Mouse (Mus musculus) intestine, embryonic 15.5 days (tissue): ENCODE data around the gene Prkar2b. TPM values are rescaled to one million over a fixed set of nuclear protein-coding genes. Genes with fewer than 3 reads are reported as not detected.

Source experiments
- ATAC-seq: fragments of 200-750 bp; cut with Nextera tagmentation; 2 replicates; pipeline ENCODE4 v1.8.0; 2017; ENCODE audit warnings: moderate TSS enrichment, moderate library complexity
- H3K27ac ChIP-seq: fragments of 300-500 bp; sonication (generic); 2 replicates; pipeline ENCODE4 v1.5.1; 2015; ENCODE audit warnings: mild to moderate bottlenecking, inconsistent platforms
- H3K27me3 ChIP-seq: fragments of 300-500 bp; sonication (generic); replicated peaks from 2 replicates; pipeline ENCODE4 v1.6.1; 2015; ENCODE audit warnings: inconsistent platforms
- H3K36me3 ChIP-seq: fragments of 300-500 bp; sonication (generic); 2 replicates; pipeline ENCODE4 v1.6.1; 2015; ENCODE audit warnings: inconsistent platforms
- H3K4me1 ChIP-seq: fragments of 300-500 bp; sonication (generic); replicated peaks from 2 replicates; pipeline ENCODE4 v1.6.1; 2015; ENCODE audit warnings: inconsistent platforms
- H3K4me2 ChIP-seq: fragments of 300-500 bp; sonication (generic); replicated peaks from 2 replicates; pipeline ENCODE4 v1.6.1; 2015; ENCODE audit warnings: mild to moderate bottlenecking, inconsistent platforms
- H3K4me3 ChIP-seq: fragments of 300-500 bp; sonication (generic); replicated peaks from 2 replicates; pipeline ENCODE4 v1.5.1; 2015; ENCODE audit warnings: inconsistent platforms
- H3K9ac ChIP-seq: fragments of 300-500 bp; sonication (generic); 2 replicates; pipeline ENCODE4 v1.6.1; 2015; ENCODE audit warnings: inconsistent platforms
- H3K9me3 ChIP-seq: fragments of 300-500 bp; sonication (generic); 2 replicates; pipeline ENCODE4 v1.6.1; 2016; ENCODE audit warnings: inconsistent platforms
- WGBS: fragments of 180-500 bp; shearing (Covaris S2); methylation state at CpG from one replicate; pipeline ENCODE4 v1.1.7; 2015; 5-methylcytosine and 5-hydroxymethylcytosine counted together
- polyA plus RNA-seq: library from polyadenylated mRNA; unstranded; fragments of >200 nt; fragmentation: Nextera tagmentation; extraction: Ambion mirVana; gene quantifications from 2 replicates; pipeline ENCODE4 v1.2.1, GENCODE M21; 2015

Gene Prkar2b
- polyA plus RNA-seq, 1 experiment from 2014 or later, result 17.9 TPM

- no peaks in the 10 kb centered on the region for H3K27me3 ChIP-seq
- H3K4me1 ChIP-seq, result no peaks in the 10 kb centered on the region
- no peak overlapping the region for H3K27ac ChIP-seq
- no peaks in the 10 kb centered on the region for H3K36me3 ChIP-seq
- no peak for ATAC-seq
- 73% methylated on average over 3 of the region's 3 CpGs for WGBS
- H3K4me2 ChIP-seq, result no peak overlapping the region
- no peak overlapping the region for H3K9ac ChIP-seq
- H3K9me3 ChIP-seq, result no peaks in the 10 kb centered on the region
- H3K4me3 ChIP-seq, result no peak overlapping the region
Measured at GRCm38 (mm10) chr12:32086874-32087273, 25.8 kb upstream of the Prkar2b start.

GRCm38 (mm10) chr12:32085856-32086255, 24.8 kb upstream of the Prkar2b start:
- Histone ChIP-seq H3K9ac (no peak overlapping the region), H3K4me3 (no peak overlapping the region), H3K36me3 (no peaks in the 10 kb centered on the region), H3K9me3 (no peaks in the 10 kb centered on the region), H3K4me2 (no peak overlapping the region), H3K27me3 (no peaks in the 10 kb centered on the region), H3K4me1 (no peaks in the 10 kb centered on the region), H3K27ac (no peak overlapping the region)
- 78% methylated on average over 3 of the region's 3 CpGs for WGBS
- no peak for ATAC-seq

- Histone ChIP-seq H3K36me3 (no peaks in the 10 kb centered on the region), H3K9ac (no peak overlapping the region), H3K27me3 (no peaks in the 10 kb centered on the region), H3K4me3 (no peak overlapping the region), H3K4me2 (no peak overlapping the region), H3K9me3 (no peaks in the 10 kb centered on the region), H3K4me1 (no peaks in the 10 kb centered on the region), H3K27ac (no peak overlapping the region)
- no peak for ATAC-seq
Measured at GRCm38 (mm10) chr12:32085189-32085588, 24.1 kb upstream of the Prkar2b start.

GRCm38 (mm10) chr12:32084601-32085000, 23.5 kb upstream of the Prkar2b start:
- Histone ChIP-seq H3K36me3 (no peaks in the 10 kb centered on the region), H3K27me3 (no peaks in the 10 kb centered on the region), H3K9ac (no peak overlapping the region), H3K9me3 (no peaks in the 10 kb centered on the region), H3K4me1 (no peaks in the 10 kb centered on the region), H3K27ac (no peak overlapping the region), H3K4me3 (no peak overlapping the region), H3K4me2 (no peak overlapping the region)
- WGBS, result 63% methylated on average over 5 of the region's 5 CpGs
- no peak for ATAC-seq

GRCm38 (mm10) chr12:32080692-32081091, 19.6 kb upstream of the Prkar2b start:
- no peak for ATAC-seq
- WGBS, result 80% methylated on average over 9 of the region's 9 CpGs
- Histone ChIP-seq H3K9me3 (no peaks in the 10 kb centered on the region), H3K4me1 (no peaks in the 10 kb centered on the region), H3K36me3 (no peaks in the 10 kb centered on the region), H3K27ac (no peak overlapping the region), H3K4me3 (no peak overlapping the region), H3K27me3 (no peaks in the 10 kb centered on the region), H3K9ac (no peak overlapping the region), H3K4me2 (no peak overlapping the region)

GRCm38 (mm10) chr12:32077403-32077802, 16.3 kb upstream of the Prkar2b start:
- H3K4me2 ChIP-seq, result no peak overlapping the region
- no peaks in the 10 kb centered on the region for H3K4me1 ChIP-seq
- no peaks in the 10 kb centered on the region for H3K9me3 ChIP-seq
- H3K27me3 ChIP-seq, result no peaks in the 10 kb centered on the region
- H3K4me3 ChIP-seq, result no peak overlapping the region
- H3K36me3 ChIP-seq, result no peaks in the 10 kb centered on the region
- ATAC-seq, result no peak
- no peak overlapping the region for H3K9ac ChIP-seq
- 93% methylated on average over 6 of the region's 6 CpGs for WGBS
- no peak overlapping the region for H3K27ac ChIP-seq

- Histone ChIP-seq H3K27ac (no peak overlapping the region), H3K36me3 (no peaks in the 10 kb centered on the region), H3K9me3 (no peaks in the 10 kb centered on the region), H3K4me1 (no peaks in the 10 kb centered on the region), H3K4me3 (no peak overlapping the region), H3K9ac (no peak overlapping the region), H3K27me3 (no peaks in the 10 kb centered on the region), H3K4me2 (no peak overlapping the region)
- 77% methylated on average over 10 of the region's 10 CpGs for WGBS
- ATAC-seq, result no peak
Measured at GRCm38 (mm10) chr12:32075831-32076715, 15.0 kb upstream of the Prkar2b start.

GRCm38 (mm10) chr12:32074271-32074670, 13.2 kb upstream of the Prkar2b start:
- H3K4me2 ChIP-seq, result no peak overlapping the region
- no peaks in the 10 kb centered on the region for H3K36me3 ChIP-seq
- WGBS, result 74% methylated on average over 6 of the region's 6 CpGs
- no peaks in the 10 kb centered on the region for H3K9me3 ChIP-seq
- no peak overlapping the region for H3K4me3 ChIP-seq
- no peak for ATAC-seq
- H3K27me3 ChIP-seq, result no peaks in the 10 kb centered on the region
- no peak overlapping the region for H3K27ac ChIP-seq
- no peak overlapping the region for H3K9ac ChIP-seq
- H3K4me1 ChIP-seq, result no peaks in the 10 kb centered on the region

- 50% methylated on average over 5 of the region's 5 CpGs for WGBS
- H3K27ac ChIP-seq, result no peak overlapping the region
Measured at GRCm38 (mm10) chr12:32066004-32066403, 4.9 kb upstream of the Prkar2b start.

GRCm38 (mm10) chr12:32060247-32061089, 628 bp downstream of the Prkar2b start:
- peak overlapping the region; percentile 88 for H3K4me3 ChIP-seq
- peak; percentile 87 for ATAC-seq
- H3K9ac ChIP-seq, result peak overlapping the region; percentile 86
- peak overlapping the region; percentile 94 for H3K27ac ChIP-seq
- peaks cover 2% of the 10 kb centered on the region; the same call in 1 of the 2 replicates for H3K4me1 ChIP-seq
- under 1% methylated on average over 59 of the region's 66 CpGs for WGBS
- peak overlapping the region; percentile 95 for H3K4me2 ChIP-seq
- H3K9me3 ChIP-seq, result no peaks in the 10 kb centered on the region
- H3K27me3 ChIP-seq, result no peaks in the 10 kb centered on the region
- H3K36me3 ChIP-seq, result no peaks in the 10 kb centered on the region

More at GRCm38 (mm10) chr12:32066004-32066403, 4.9 kb upstream of the Prkar2b start:
- H3K9ac ChIP-seq, result no peak overlapping the region
- no peaks in the 10 kb centered on the region for H3K36me3 ChIP-seq
- no peaks in the 10 kb centered on the region for H3K9me3 ChIP-seq
- H3K4me1 ChIP-seq, result no peaks in the 10 kb centered on the region; the same call in 1 of the 2 replicates
- no peak overlapping the region for H3K4me2 ChIP-seq
- H3K27me3 ChIP-seq, result no peaks in the 10 kb centered on the region
- ATAC-seq, result no peak
- no peak overlapping the region for H3K4me3 ChIP-seq

- H3K9me3 ChIP-seq, result no peaks in the 10 kb centered on the region
- H3K4me2 ChIP-seq, result peak overlapping the region; percentile 95
- 0 out of 2 replicates have a peak overlapping the region, but pooled peaks have one; percentile 6 for H3K4me3 ChIP-seq
- no peaks in the 10 kb centered on the region for H3K27me3 ChIP-seq
- no peak overlapping the region for H3K27ac ChIP-seq
- 28% methylated on average over 6 of the region's 6 CpGs for WGBS
- no peak overlapping the region for H3K9ac ChIP-seq
- H3K36me3 ChIP-seq, result no peaks in the 10 kb centered on the region
- no peak for ATAC-seq
- H3K4me1 ChIP-seq, result peaks cover 2% of the 10 kb centered on the region; the same call in 1 of the 2 replicates
Measured at GRCm38 (mm10) chr12:32059707-32060106, 1.4 kb downstream of the Prkar2b start.

GRCm38 (mm10) chr12:32059135-32059534, 2.0 kb downstream of the Prkar2b start:
- Histone ChIP-seq H3K36me3 (no peaks in the 10 kb centered on the region), H3K4me3 (no peak overlapping the region), H3K4me1 (peaks cover 2% of the 10 kb centered on the region; the same call in 1 of the 2 replicates), H3K9me3 (no peaks in the 10 kb centered on the region), H3K27ac (no peak overlapping the region), H3K9ac (no peak overlapping the region), H3K27me3 (no peaks in the 10 kb centered on the region), H3K4me2 (peak overlapping the region; percentile 28)
- no peak for ATAC-seq
- WGBS, result 88% methylated on average over 2 of the region's 2 CpGs
